Mouse (Mus musculus) small intestine, adult 2 months (tissue): ENCODE results near the gene Chd1.

Experiments
- CTCF ChIP-seq: fragments of 200-500 bp; IDR thresholded peaks from 2 replicates; pipeline ENCODE4 v1.5.1; 2012; ENCODE audit warnings: low read depth, mild to moderate bottlenecking, control low read depth, inconsistent platforms, low read length, moderate library complexity, mixed read lengths; ENCODE audit not compliant: insufficient replicate concordance, insufficient read length; ENCODE audit errors: extremely low read depth
- POLR2A ChIP-seq: fragments of 200-500 bp; IDR thresholded peaks from 2 replicates; pipeline ENCODE4 v1.6.1; 2012; ENCODE audit warnings: low read depth, mild to moderate bottlenecking, control low read depth, inconsistent platforms, low read length, moderate library complexity

DNA sequence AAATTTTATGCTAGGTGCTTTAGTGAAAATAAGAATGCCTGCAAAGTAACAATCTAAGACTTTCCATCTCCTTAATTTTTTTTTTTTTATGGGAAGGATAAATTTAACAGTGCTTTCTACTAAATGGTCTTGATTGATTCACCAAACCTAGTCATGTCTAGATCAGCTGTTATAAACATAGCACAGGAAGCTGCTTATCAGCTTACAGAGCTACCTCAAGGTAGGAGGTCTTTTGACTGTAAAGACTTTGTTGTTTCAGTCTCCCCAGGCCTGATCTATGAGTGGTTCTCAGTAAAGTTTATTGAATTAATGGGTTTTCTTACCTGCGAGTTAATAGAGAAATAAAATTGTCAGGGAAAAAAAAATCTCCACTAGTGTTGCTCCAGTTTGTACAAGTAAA, 18.5 kb downstream of the Chd1 start:
- no peak for TF ChIP-seq POLR2A
- no peak for TF ChIP-seq CTCF
